Mouse (Mus musculus) liver, adult (tissue): ENCODE measurements around the gene Arap1.

Source experiments
- GATA4 ChIP-seq: IDR thresholded peaks from 2 replicates; pipeline ENCODE4 v1.6.1; 2014; ENCODE audit warnings: mild to moderate bottlenecking, low read length; ENCODE audit not compliant: insufficient replicate concordance

Gene Arap1

GRCm38 (mm10) chr7:101422069-101422468, 74.2 kb downstream of the Arap1 start:
- no peak for TF ChIP-seq GATA4

GRCm38 (mm10) chr7:101422646-101423045, 74.8 kb downstream of the Arap1 start:
- TF ChIP-seq GATA4: no peak

GRCm38 (mm10) chr7:101423970-101424369, 76.1 kb downstream of the Arap1 start:
- no peak for TF ChIP-seq GATA4

- no peak for TF ChIP-seq GATA4
Observed at GRCm38 (mm10) chr7:101426692-101427091, 78.8 kb downstream of the Arap1 start.

- no peak for TF ChIP-seq GATA4
Observed at GRCm38 (mm10) chr7:101427736-101428135, 79.9 kb downstream of the Arap1 start.

- TF ChIP-seq GATA4: no peak
Observed at GRCm38 (mm10) chr7:101435038-101435437, 87.2 kb downstream of the Arap1 start.

- TF ChIP-seq GATA4: no peak
Observed at GRCm38 (mm10) chr7:101437876-101438275, 90.0 kb downstream of the Arap1 start.

GRCm38 (mm10) chr7:101443093-101443492, 95.2 kb downstream of the Arap1 start:
- TF ChIP-seq GATA4: no peak

GRCm38 (mm10) chr7:101444211-101444610, 96.3 kb downstream of the Arap1 start:
- no peak for TF ChIP-seq GATA4

GRCm38 (mm10) chr7:101449855-101450254, 102.0 kb downstream of the Arap1 start:
- TF ChIP-seq GATA4: no peak

- TF ChIP-seq GATA4: no peak
Observed at GRCm38 (mm10) chr7:101450422-101451401, 102.8 kb downstream of the Arap1 start.

GRCm38 (mm10) chr7:101452669-101453068, 104.8 kb downstream of the Arap1 start:
- TF ChIP-seq GATA4: no peak

GRCm38 (mm10) chr7:101453296-101453695, 105.4 kb downstream of the Arap1 start:
- TF ChIP-seq GATA4: no peak

- TF ChIP-seq GATA4: peak; percentile 99
Observed at GRCm38 (mm10) chr7:101453725-101454124, 105.9 kb downstream of the Arap1 start.

- no peak for TF ChIP-seq GATA4
Observed at GRCm38 (mm10) chr7:101454479-101454878, 106.6 kb downstream of the Arap1 start.

GRCm38 (mm10) chr7:101455141-101455540, 107.3 kb downstream of the Arap1 start:
- no peak; the same call in 1 of the 2 replicates for TF ChIP-seq GATA4
